Mouse (Mus musculus) bone marrow, adult 2 months (tissue): Measurements from ENCODE around the gene Sox15. TPM values are rescaled to one million over a fixed set of nuclear protein-coding genes. Genes with fewer than 3 reads are reported as not detected.

Source experiments
- H3K27ac ChIP-seq: fragments of 200-500 bp; 2 replicates; pipeline ENCODE4 v1.5.1; 2012; ENCODE audit warnings: low read depth, mild to moderate bottlenecking, control low read depth, inconsistent platforms, low read length; ENCODE audit not compliant: control insufficient read depth, poor library complexity, insufficient read depth
- H3K4me1 ChIP-seq: fragments of 200-500 bp; 2 replicates; pipeline ENCODE4 v1.6.1; 2011; ENCODE audit warnings: low read length; ENCODE audit not compliant: control insufficient read depth, insufficient read depth
- H3K4me3 ChIP-seq: fragments of 200-500 bp; replicated peaks from 2 replicates; pipeline ENCODE3; 2011; ENCODE audit warnings: mild to moderate bottlenecking, low read depth, low read length, control low read depth; ENCODE audit not compliant: control insufficient read depth
- CTCF ChIP-seq: fragments of 200-500 bp; IDR thresholded peaks from 2 replicates; pipeline ENCODE4 v1.5.1; 2011; ENCODE audit warnings: low read length, control low read depth; ENCODE audit not compliant: control insufficient read depth, insufficient read depth
- POLR2A ChIP-seq: fragments of 200-500 bp; IDR thresholded peaks from 2 replicates; pipeline ENCODE4 v1.6.1; 2011; ENCODE audit warnings: low read depth, mild to moderate bottlenecking, control low read depth, low read length, borderline replicate concordance; ENCODE audit not compliant: control insufficient read depth
- WGBS: fragments of 180-500 bp; shearing (Covaris S2); methylation state at CpG from one replicate; pipeline ENCODE4 v1.1.7; 2018; 5-methylcytosine and 5-hydroxymethylcytosine counted together
- polyA plus RNA-seq: library from polyadenylated mRNA; stranded (reverse); fragments of >200 nt; gene quantifications from 2 replicates; pipeline ENCODE4 v1.2.4, GENCODE M21; 2011; ENCODE audit warnings: low replicate concordance; ENCODE audit not compliant: missing spikeins, insufficient read depth, insufficient read length

Gene Sox15
- polyA plus RNA-seq, 1 experiment = not detected

DNA sequence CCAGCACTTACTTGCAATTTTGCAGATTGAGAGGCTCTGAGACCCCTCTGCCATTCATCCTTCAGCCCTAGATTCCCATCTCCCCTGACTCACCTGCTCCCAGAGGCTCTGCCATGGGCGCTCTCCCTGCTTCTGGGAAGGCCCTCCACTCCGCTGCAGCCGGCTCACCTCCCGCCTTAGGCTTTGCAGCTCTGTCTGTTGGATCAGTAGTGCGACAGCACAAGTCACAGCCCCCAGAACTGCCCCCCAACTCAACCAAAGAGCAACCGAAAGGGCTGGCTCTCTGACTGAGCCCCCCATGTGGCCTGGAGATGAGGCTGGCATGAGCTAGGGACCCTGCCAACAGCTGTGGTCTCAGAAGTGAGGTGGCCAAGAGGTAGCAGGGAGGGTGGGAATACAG is 29.8 kb downstream of the Sox15 start:
- no peak for TF ChIP-seq POLR2A
- TF ChIP-seq CTCF = no peak
- H3K4me3 ChIP-seq = peak overlapping the region; percentile 19
- H3K27ac ChIP-seq = peak overlapping the region; percentile 86
- peaks cover 3% of the 10 kb centered on the region for H3K4me1 ChIP-seq
- 56% methylated on average over 6 of the region's 6 CpGs for WGBS

DNA sequence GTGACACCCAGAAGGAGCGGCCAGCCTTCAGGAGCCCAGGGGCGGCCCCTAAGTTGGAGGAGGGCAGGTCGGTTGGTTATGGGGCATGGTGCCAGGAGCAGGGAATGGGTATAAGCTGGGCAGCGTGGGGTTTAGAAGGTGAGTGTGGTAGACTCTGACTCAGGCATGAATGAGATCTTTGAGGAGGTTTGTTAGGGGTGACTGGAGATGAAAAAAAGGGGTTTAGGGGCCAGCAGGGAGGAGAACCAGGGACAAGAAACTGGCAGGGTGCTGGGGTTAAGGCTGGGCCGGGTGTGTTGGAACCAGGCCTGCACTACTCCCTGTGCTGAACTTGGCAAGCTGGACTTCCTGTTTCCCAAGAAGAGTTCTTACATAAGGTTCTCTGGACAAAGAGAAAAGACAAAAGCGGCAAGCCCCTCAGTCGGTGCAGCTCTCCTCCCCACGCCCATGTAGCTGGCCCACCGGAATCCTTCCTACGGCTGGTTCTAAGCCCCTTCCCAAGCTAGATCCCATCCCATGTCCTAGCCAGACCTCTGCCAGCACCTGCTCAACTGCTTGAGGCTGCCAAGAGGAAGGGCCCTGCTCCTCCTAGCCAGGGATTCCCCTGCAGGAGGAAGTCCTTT is 30.5 kb downstream of the Sox15 start, which contains the start of gene Tnfsf13:
TSS of gene Tnfsf13 (minus strand) at position 259 of the 623 bp plus-strand sequence.
- 17% methylated on average over 10 of the region's 10 CpGs for WGBS
- Histone ChIP-seq H3K4me3 (peak within 1 kb of the TSS; percentile 38), H3K27ac (peak within 1 kb of the TSS; percentile 86), H3K4me1 (peaks cover 3% of the 10 kb centered on the region)
- no peak for TF ChIP-seq CTCF

DNA sequence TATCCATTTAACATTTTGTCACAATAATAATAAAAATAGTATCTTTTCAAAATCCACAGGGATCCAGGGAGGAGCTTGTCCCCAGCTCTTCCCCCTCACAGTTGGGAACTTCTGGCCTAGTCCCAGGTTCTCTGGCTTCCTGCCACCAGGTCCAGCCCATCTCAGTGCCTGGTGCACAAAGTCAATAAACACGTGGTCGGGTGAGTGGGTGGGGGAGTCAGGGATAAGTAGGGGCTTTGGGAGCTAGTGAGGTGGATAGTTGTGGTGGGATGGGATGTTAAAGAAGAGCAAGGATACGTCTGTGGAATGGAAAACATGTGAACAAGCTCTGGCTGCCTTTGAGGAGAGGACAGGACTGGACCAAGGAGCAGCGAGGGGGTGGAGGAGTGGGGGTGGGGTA is 31.3 kb downstream of the Sox15 start:
- Histone ChIP-seq H3K4me1 (peaks cover 3% of the 10 kb centered on the region), H3K4me3 (no peak overlapping the region), H3K27ac (no peak overlapping the region)
- 42% methylated on average over 4 of the region's 4 CpGs for WGBS
- no peak for TF ChIP-seq POLR2A
- TF ChIP-seq CTCF = no peak

DNA sequence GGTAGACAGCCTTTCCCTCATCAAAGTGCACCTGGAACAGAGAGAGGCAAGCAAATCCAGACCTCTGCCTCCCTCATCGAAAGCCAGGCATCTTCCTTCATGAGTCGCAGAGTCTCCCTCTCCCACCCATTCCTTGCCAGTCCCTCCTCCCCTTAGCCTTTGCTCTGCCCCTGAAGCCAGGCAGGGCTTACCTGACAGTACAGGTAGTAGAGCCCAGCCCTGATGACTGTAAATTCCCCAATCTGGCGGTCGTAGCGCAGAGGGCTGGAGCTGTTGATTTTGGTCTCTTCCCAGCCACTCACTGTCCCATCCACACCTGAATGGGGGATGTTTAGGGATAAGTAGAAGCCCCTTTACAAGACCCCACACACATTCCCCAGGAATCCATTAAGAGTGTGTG is 31.9 kb downstream of the Sox15 start:
- WGBS = 85% methylated on average over 5 of the region's 5 CpGs
- Histone ChIP-seq H3K27ac (no peak overlapping the region), H3K4me1 (peaks cover 3% of the 10 kb centered on the region), H3K4me3 (no peak overlapping the region)
- TF ChIP-seq POLR2A (no peak), CTCF (no peak)

DNA sequence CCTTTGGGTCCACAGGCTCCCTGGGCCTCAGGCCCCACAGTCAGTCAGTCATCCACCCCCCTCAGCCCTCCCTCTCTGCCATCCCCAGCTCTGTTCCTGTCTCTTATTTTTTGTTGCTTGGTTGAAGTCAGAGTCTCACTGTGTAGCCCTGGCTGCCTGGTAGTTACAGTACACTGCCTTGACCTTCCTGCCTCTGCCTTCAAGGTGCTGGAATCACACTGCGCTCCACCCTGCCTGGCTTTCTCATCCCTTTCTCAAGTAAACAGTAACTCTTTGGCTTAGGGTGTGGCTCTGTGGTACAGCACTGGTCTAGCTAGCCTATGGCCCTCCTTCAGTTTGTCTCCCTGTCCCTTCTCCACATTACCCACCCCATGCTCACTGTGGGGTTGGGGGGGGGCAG is 34.8 kb downstream of the Sox15 start:
- Histone ChIP-seq H3K27ac (no peak overlapping the region), H3K4me3 (no peak overlapping the region), H3K4me1 (peaks cover 3% of the 10 kb centered on the region)
- TF ChIP-seq CTCF (no peak), POLR2A (no peak)
- 94% methylated on average over 1 of the region's 1 CpGs for WGBS

DNA sequence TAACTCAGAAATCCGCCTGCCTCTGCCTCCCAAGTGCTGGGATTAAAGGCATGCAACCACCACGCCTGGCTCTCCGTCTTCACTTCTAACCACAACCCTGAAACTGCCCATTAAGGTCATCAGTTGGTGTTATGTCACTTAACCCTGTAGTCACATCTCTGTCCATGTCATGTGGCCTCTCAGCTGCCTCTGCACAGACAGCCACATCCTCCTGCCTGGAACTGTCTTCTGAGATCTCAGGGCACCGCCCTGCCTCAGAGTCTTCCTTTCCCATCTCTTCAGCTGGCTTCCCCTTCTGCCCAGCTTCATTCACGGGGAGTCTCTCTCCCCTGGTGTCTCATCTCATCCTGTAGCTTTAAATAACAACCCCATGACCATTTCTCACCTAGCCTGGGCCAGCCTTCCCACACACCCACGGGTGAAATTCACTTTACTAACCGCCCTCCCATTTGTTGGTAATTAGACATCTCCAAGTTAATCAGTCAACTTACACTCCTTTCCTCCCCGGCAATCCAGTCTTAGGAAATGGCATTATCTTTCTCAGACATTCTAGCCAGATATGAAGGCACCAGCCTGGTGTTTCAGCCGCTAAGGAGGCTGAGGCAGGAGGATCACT is 37.2 kb downstream of the Sox15 start:
- Histone ChIP-seq H3K4me3 (no peak overlapping the region), H3K27ac (no peak overlapping the region), H3K4me1 (peaks cover 1% of the 10 kb centered on the region; the same call in 1 of the 2 replicates)
- no peak for TF ChIP-seq POLR2A
- 45% methylated on average over 9 of the region's 9 CpGs for WGBS

DNA sequence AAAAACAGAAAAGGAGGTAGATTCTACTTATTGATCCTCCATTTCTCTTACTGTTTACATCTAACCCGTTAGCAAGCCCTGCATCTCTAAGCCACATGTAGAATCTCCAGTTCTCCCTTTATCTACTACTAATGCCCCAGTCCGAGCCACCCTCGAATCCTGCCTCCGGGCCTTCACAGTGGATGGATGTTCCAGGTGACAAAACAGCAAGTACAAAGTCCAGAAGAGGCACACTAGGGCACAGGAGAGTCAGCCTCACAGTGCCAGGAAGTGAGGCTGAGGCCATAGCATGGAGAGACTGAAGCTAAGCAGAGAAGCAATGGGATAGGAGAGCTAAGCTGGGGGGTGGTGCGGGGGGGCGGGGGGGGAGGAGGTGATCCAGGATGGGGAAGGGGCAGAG is 37.7 kb downstream of the Sox15 start:
- Histone ChIP-seq H3K4me3 (no peak overlapping the region), H3K27ac (no peak overlapping the region), H3K4me1 (peaks cover 1% of the 10 kb centered on the region; the same call in 1 of the 2 replicates)
- WGBS = 83% methylated on average over 6 of the region's 6 CpGs
- no peak for TF ChIP-seq POLR2A
- no peak for TF ChIP-seq CTCF

DNA sequence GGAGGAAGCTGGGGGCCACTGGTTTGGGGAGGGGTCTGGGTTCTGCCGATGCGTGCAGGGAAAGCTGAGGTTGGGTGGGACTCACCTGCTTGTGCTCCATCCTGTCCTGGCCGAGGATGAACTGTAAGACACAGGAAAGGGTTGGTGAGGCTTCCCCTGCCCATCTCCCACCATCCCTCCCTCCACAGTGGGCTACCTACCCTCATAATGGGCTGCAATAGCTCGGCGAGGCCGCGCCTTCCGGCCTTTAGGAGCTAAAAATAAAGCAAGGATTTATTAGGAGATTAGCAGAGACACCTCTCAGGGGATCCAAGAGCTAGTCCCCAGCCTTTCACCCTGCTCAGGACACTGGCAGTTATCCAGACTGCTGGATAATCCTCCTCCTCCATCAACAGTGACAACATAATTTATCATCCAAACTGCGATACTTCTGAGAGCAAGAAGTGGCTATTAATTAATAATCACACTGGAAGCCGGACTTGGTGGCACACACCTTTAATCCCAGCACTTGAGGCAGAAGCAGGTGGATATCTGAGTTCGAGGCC is 38.4 kb downstream of the Sox15 start:
- no peak overlapping the region for H3K4me3 ChIP-seq
- no peak overlapping the region for H3K27ac ChIP-seq
- TF ChIP-seq CTCF (no peak), POLR2A (no peak)
- H3K4me1 ChIP-seq = peaks cover 1% of the 10 kb centered on the region; the same call in 1 of the 2 replicates
- WGBS = 66% methylated on average over 11 of the region's 11 CpGs
